Mouse (Mus musculus) midbrain, embryonic 15.5 days (tissue): ENCODE measurements around the gene Uvrag. TPM values are rescaled to one million over a fixed set of nuclear protein-coding genes. Genes with fewer than 3 reads are reported as not detected.

Source experiments
- ATAC-seq: fragments of 200-750 bp; cut with Nextera tagmentation; replicated peaks from 2 replicates; pipeline ENCODE4 v1.8.0; 2017; ENCODE audit warnings: moderate TSS enrichment
- H3K27ac ChIP-seq: fragments of 300-500 bp; sonication (generic); 2 replicates; pipeline ENCODE4 v1.5.1; 2015; ENCODE audit warnings: mild to moderate bottlenecking, inconsistent platforms
- H3K27me3 ChIP-seq: fragments of 300-500 bp; sonication (generic); replicated peaks from 2 replicates; pipeline ENCODE4 v1.6.1; 2015; ENCODE audit warnings: inconsistent platforms
- H3K36me3 ChIP-seq: fragments of 300-500 bp; sonication (generic); replicated peaks from 2 replicates; pipeline ENCODE4 v1.6.1; 2015; ENCODE audit warnings: inconsistent platforms
- H3K4me1 ChIP-seq: fragments of 300-500 bp; sonication (generic); 2 replicates; pipeline ENCODE4 v1.6.1; 2015; ENCODE audit warnings: inconsistent platforms
- H3K4me2 ChIP-seq: fragments of 300-500 bp; sonication (generic); 2 replicates; pipeline ENCODE4 v1.6.1; 2015; ENCODE audit warnings: inconsistent platforms, mild to moderate bottlenecking, moderate library complexity
- H3K4me3 ChIP-seq: fragments of 300-500 bp; sonication (generic); 2 replicates; pipeline ENCODE4 v1.5.1; 2015; ENCODE audit warnings: mild to moderate bottlenecking, inconsistent platforms
- H3K9ac ChIP-seq: fragments of 300-500 bp; sonication (generic); 2 replicates; pipeline ENCODE4 v1.6.1; 2015; ENCODE audit warnings: mild to moderate bottlenecking, inconsistent platforms
- H3K9me3 ChIP-seq: fragments of 300-500 bp; sonication (generic); 2 replicates; pipeline ENCODE4 v1.6.1; 2016; ENCODE audit warnings: inconsistent platforms
- WGBS: fragments of 180-500 bp; shearing (Covaris S2); methylation state at CpG from one replicate; pipeline ENCODE4 v1.1.7; 2015; ENCODE audit warnings: mixed read lengths; 5-methylcytosine and 5-hydroxymethylcytosine counted together
- polyA plus RNA-seq: library from polyadenylated mRNA; unstranded; fragments of >200 nt; fragmentation: Nextera tagmentation; extraction: Ambion mirVana; gene quantifications from 2 replicates; pipeline ENCODE4 v1.2.1, GENCODE M21; 2015

Gene Uvrag
- polyA plus RNA-seq, 1 experiment from 2014 or later, result 16.8 TPM

- Histone ChIP-seq H3K4me2 (no peak overlapping the region), H3K27ac (no peak overlapping the region), H3K4me3 (no peak overlapping the region), H3K27me3 (no peaks in the 10 kb centered on the region), H3K4me1 (peaks cover 23% of the 10 kb centered on the region), H3K36me3 (no peaks in the 10 kb centered on the region), H3K9me3 (no peaks in the 10 kb centered on the region), H3K9ac (no peak overlapping the region)
- no peak for ATAC-seq
- WGBS, result 27% methylated on average over 11 of the region's 11 CpGs
These were observed 39.0 kb downstream of the Uvrag start for GRCm38 (mm10) chr7:99101767-99102593.

- Histone ChIP-seq H3K9me3 (no peaks in the 10 kb centered on the region), H3K9ac (no peak overlapping the region), H3K4me2 (no peak overlapping the region), H3K4me1 (peaks cover 20% of the 10 kb centered on the region), H3K27me3 (no peaks in the 10 kb centered on the region), H3K36me3 (no peaks in the 10 kb centered on the region), H3K27ac (no peak overlapping the region), H3K4me3 (no peak overlapping the region)
- ATAC-seq, result no peak
- WGBS, result 59% methylated on average over 2 of the region's 2 CpGs
These were observed 39.9 kb downstream of the Uvrag start for GRCm38 (mm10) chr7:99101076-99101475.

- WGBS, result 77% methylated on average over 8 of the region's 8 CpGs
- no peak for ATAC-seq
- Histone ChIP-seq H3K36me3 (no peaks in the 10 kb centered on the region), H3K4me2 (no peak overlapping the region), H3K27me3 (no peaks in the 10 kb centered on the region), H3K9me3 (no peaks in the 10 kb centered on the region), H3K9ac (no peak overlapping the region), H3K4me1 (peaks cover 20% of the 10 kb centered on the region), H3K27ac (no peak overlapping the region), H3K4me3 (no peak overlapping the region)
These were observed 40.4 kb downstream of the Uvrag start for GRCm38 (mm10) chr7:99100573-99100972.

DNA sequence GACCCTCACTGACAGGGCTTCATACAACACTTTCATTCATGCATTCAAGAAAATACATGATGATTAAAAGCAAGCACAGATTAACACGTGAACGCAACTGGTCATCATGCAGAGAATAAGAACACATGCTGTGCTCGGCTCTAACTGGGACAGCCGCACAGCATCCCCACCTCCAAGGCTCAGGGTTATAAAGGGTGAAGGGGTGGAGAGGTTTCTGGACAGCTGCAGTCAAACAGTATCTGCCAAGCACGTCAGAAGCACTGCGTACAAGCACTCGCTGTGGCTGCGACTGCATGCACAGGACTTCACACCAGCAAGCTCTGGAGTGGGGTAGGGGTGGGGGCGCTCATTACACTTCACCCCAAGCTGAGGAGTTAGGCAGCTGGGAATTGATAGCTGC is 40.9 kb downstream of the Uvrag start:
- Histone ChIP-seq H3K4me2 (no peak overlapping the region), H3K27ac (no peak overlapping the region), H3K4me3 (no peak overlapping the region), H3K9me3 (no peaks in the 10 kb centered on the region), H3K36me3 (no peaks in the 10 kb centered on the region), H3K9ac (no peak overlapping the region), H3K4me1 (peaks cover 20% of the 10 kb centered on the region), H3K27me3 (no peaks in the 10 kb centered on the region)
- 66% methylated on average over 9 of the region's 9 CpGs for WGBS
- 0 out of 2 replicates have a peak, but pooled peaks have one; percentile 27 for ATAC-seq

DNA sequence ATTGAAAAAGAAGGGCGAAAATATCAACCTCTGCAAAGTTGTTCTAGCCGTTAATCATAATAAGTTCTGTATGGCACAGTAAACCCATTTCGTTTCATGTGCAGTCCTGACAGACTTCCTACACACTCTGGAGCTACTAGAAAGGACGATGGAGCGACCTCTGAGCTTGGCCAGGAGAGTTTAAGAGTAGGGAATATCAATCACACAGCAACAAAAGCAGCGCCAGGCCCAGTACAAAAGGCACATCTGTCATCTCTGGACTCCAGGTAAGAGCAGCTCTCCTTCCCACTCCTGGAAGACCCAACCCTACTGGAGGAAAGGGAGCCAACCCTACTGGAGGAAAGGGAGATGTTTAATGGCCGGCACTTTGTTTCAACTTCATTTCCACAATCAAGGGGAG is 43.2 kb downstream of the Uvrag start:
- WGBS, result 92% methylated on average over 7 of the region's 7 CpGs

GRCm38 (mm10) chr7:99097128-99097527 is 43.8 kb downstream of the Uvrag start:
- Histone ChIP-seq H3K9ac (no peak overlapping the region), H3K27ac (no peak overlapping the region), H3K4me2 (no peak overlapping the region), H3K4me3 (no peak overlapping the region), H3K9me3 (no peaks in the 10 kb centered on the region), H3K36me3 (no peaks in the 10 kb centered on the region), H3K27me3 (no peaks in the 10 kb centered on the region), H3K4me1 (peaks cover 14% of the 10 kb centered on the region)
- ATAC-seq, result no peak
- WGBS, result 96% methylated on average over 2 of the region's 2 CpGs

More for the DNA sequence above, 43.2 kb downstream of the Uvrag start:
- Histone ChIP-seq H3K36me3 (no peaks in the 10 kb centered on the region), H3K4me1 (peaks cover 20% of the 10 kb centered on the region), H3K4me3 (no peak overlapping the region), H3K9ac (no peak overlapping the region), H3K27ac (no peak overlapping the region), H3K27me3 (no peaks in the 10 kb centered on the region), H3K4me2 (no peak overlapping the region), H3K9me3 (no peaks in the 10 kb centered on the region)
- ATAC-seq, result no peak

- Histone ChIP-seq H3K27ac (no peak overlapping the region), H3K4me2 (no peak overlapping the region), H3K9ac (no peak overlapping the region), H3K9me3 (no peaks in the 10 kb centered on the region), H3K4me1 (peaks cover 2% of the 10 kb centered on the region; the same call in 1 of the 2 replicates), H3K27me3 (no peaks in the 10 kb centered on the region), H3K4me3 (no peak overlapping the region), H3K36me3 (no peaks in the 10 kb centered on the region)
- 65% methylated on average over 4 of the region's 4 CpGs for WGBS
- ATAC-seq, result no peak
These were observed 45.8 kb downstream of the Uvrag start for GRCm38 (mm10) chr7:99095191-99095590.

DNA sequence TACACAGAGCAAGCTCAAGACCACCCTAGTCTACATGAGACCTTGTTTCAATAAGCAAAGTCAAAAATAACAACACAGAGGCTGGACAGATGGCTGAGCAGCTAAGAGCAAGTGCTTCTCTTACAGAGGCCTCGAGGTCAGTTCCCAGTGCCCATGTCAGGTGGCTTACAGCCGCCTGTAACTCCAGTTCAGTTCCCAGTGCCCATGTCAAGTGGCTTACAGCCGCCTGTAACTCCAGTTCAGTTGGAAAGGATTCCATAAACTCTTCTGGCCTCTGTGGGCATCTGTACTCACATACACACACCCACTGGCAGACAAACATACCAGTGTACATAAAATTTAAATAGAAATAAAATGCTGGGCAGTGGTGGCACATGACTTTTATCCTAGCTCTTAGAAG is 46.6 kb downstream of the Uvrag start:
- no peak overlapping the region for H3K4me3 ChIP-seq
- H3K36me3 ChIP-seq, result no peaks in the 10 kb centered on the region
- H3K27ac ChIP-seq, result no peak overlapping the region
- ATAC-seq, result no peak
- H3K9me3 ChIP-seq, result no peaks in the 10 kb centered on the region
- H3K27me3 ChIP-seq, result no peaks in the 10 kb centered on the region
- no peak overlapping the region for H3K4me2 ChIP-seq
- H3K9ac ChIP-seq, result no peak overlapping the region
- H3K4me1 ChIP-seq, result no peaks in the 10 kb centered on the region
- WGBS, result 94% methylated on average over 3 of the region's 3 CpGs

GRCm38 (mm10) chr7:99091915-99092645 is 48.9 kb downstream of the Uvrag start:
- H3K4me2 ChIP-seq, result no peak overlapping the region
- H3K4me1 ChIP-seq, result no peaks in the 10 kb centered on the region
- H3K27me3 ChIP-seq, result no peaks in the 10 kb centered on the region
- WGBS, result 88% methylated on average over 17 of the region's 17 CpGs
- no peak overlapping the region for H3K4me3 ChIP-seq
- H3K9me3 ChIP-seq, result no peaks in the 10 kb centered on the region
- no peaks in the 10 kb centered on the region for H3K36me3 ChIP-seq
- no peak for ATAC-seq
- no peak overlapping the region for H3K27ac ChIP-seq
- H3K9ac ChIP-seq, result no peak overlapping the region

GRCm38 (mm10) chr7:99089716-99090115 is 51.2 kb downstream of the Uvrag start:
- H3K9me3 ChIP-seq, result no peaks in the 10 kb centered on the region
- no peak overlapping the region for H3K4me2 ChIP-seq
- H3K27me3 ChIP-seq, result no peaks in the 10 kb centered on the region
- no peak overlapping the region for H3K27ac ChIP-seq
- H3K4me3 ChIP-seq, result no peak overlapping the region
- no peak for ATAC-seq
- no peak overlapping the region for H3K9ac ChIP-seq
- 83% methylated on average over 4 of the region's 4 CpGs for WGBS
- H3K4me1 ChIP-seq, result no peaks in the 10 kb centered on the region
- no peaks in the 10 kb centered on the region for H3K36me3 ChIP-seq

DNA sequence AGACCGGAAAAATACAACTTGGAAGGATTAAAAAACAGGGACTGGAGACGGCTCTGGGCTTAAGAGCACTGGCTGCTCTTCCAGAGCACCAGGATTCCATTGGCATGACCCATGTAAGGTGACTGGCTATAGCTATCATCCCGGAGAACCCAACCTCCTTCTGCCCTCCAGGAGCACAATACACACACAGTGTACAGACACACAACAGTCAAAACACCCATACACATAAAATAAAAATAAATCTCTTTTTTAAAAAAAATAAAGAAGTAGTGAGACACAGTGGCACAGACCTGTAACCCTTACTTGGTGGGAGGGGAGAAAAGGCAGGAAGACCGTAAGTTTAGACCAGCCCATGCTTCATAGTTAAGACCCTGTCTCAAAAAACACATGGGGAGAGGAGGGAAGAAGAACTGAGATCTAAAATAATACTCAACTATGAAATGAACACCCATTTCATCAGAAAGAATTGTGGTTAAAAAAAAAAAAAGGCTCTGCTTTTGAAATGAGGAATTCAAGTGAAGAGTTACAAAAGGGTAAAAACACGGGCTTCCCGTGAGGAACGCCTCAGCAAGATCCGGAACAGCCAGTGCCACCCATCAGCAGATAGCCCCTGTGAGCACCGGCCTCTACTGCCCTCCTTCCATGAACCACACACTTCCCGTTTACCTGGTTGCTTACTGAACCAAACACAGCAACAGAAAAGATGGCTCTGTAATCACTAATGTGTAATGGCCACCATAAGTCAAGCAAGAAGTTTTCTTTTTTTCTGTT is 52.2 kb downstream of the Uvrag start:
- Histone ChIP-seq H3K4me1 (no peaks in the 10 kb centered on the region), H3K9ac (no peak overlapping the region), H3K27ac (no peak overlapping the region), H3K4me2 (no peak overlapping the region), H3K36me3 (no peaks in the 10 kb centered on the region), H3K27me3 (no peaks in the 10 kb centered on the region), H3K9me3 (no peaks in the 10 kb centered on the region), H3K4me3 (no peak overlapping the region)
- no peak for ATAC-seq
- 85% methylated on average over 10 of the region's 10 CpGs for WGBS

GRCm38 (mm10) chr7:99087581-99087980 is 53.4 kb downstream of the Uvrag start:
- no peak overlapping the region for H3K27ac ChIP-seq
- H3K9me3 ChIP-seq, result no peaks in the 10 kb centered on the region
- no peaks in the 10 kb centered on the region for H3K27me3 ChIP-seq
- H3K4me1 ChIP-seq, result no peaks in the 10 kb centered on the region
- H3K9ac ChIP-seq, result no peak overlapping the region
- WGBS, result 68% methylated on average over 7 of the region's 7 CpGs
- H3K36me3 ChIP-seq, result no peaks in the 10 kb centered on the region
- no peak overlapping the region for H3K4me2 ChIP-seq
- ATAC-seq, result no peak
- H3K4me3 ChIP-seq, result no peak overlapping the region
